34 mouse cellular contexts compared by ENCODE assay signal in the genomic region with DNA sequence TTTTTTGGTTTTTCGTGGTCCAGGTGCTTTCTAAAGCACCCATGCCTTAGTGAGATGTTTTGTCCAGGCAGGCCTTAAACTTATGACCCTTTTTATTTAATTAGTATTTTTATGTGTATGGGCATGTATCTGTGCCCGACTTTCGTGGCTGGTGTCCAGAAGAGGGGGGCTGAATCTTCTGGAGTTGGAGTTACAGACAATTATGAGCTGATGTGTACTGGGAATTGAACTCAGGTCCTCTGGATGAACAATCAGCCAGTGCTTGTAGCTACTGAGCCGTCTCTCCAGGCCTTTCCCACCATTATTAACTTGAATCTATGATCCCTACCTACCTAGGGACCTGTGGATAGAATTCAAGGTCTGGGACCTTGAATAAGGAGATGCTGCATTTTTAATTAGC. TPM values are rescaled to one million over a fixed set of nuclear protein-coding genes. Genes with fewer than 3 reads are reported as not detected.
"Had no signal": no experiment of that assay in that cellular context is flagged by ENCODE, and none has a peak within 500 bp of the region (broad histone marks: within the 10 kb centered on the region; RNA-seq: fewer than 3 reads in every experiment).

No protein-coding gene starts in this region.

- ATAC-seq: forebrain, postnatal 0 days; hindbrain, embryonic 16.5 days; inflammation-experienced regulatory T-cells, adult 6 months; intestine, embryonic 15.5 days had no signal

- H3K9me3 ChIP-seq: heart, embryonic 10.5 days; heart, embryonic 12.5 days; hindbrain, embryonic 10.5 days; hindbrain, embryonic 12.5 days; intestine, embryonic 15.5 days; kidney, embryonic 15.5 days; limb, embryonic 13.5 days; limb, embryonic 15.5 days had no signal

- H3K4me3 ChIP-seq: gastrocnemius, adult 2 months; heart, adult 2 months; heart, embryonic 10.5 days; heart, embryonic 12.5 days; hindbrain, embryonic 12.5 days; intestine, embryonic 15.5 days; kidney, embryonic 15.5 days; limb, embryonic 13.5 days; limb, embryonic 15.5 days had no signal

- H3K27ac ChIP-seq: gastrocnemius, adult 2 months; heart, adult 2 months; heart, embryonic 10.5 days; hindbrain, embryonic 10.5 days; hindbrain, embryonic 12.5 days; hindbrain, embryonic 14.5 days; intestine, embryonic 15.5 days; kidney, embryonic 15.5 days; kidney, postnatal 0 days; limb, embryonic 13.5 days; limb, embryonic 15.5 days had no signal

- H3K36me3 ChIP-seq: heart, embryonic 10.5 days; heart, embryonic 12.5 days; hindbrain, embryonic 10.5 days; hindbrain, embryonic 12.5 days; intestine, embryonic 15.5 days; kidney, embryonic 15.5 days; limb, embryonic 13.5 days; limb, embryonic 15.5 days had no signal

- H3K9ac ChIP-seq: forebrain, postnatal 0 days; heart, embryonic 12.5 days; hindbrain, embryonic 12.5 days; hindbrain, embryonic 14.5 days; intestine, embryonic 15.5 days; kidney, embryonic 15.5 days; limb, embryonic 13.5 days; limb, embryonic 15.5 days had no signal

- DNase-seq: forebrain, postnatal 0 days; gastrocnemius, adult 2 months; gastrocnemius, postnatal 10 days; gastrocnemius, postnatal 25 days; heart, adult 2 months; heart, postnatal 10 days; heart, postnatal 4 days; kidney, adult 11 months; kidney, adult 2 months; kidney, adult 9 months; kidney, postnatal 14 days; kidney, postnatal 36 days; layer of hippocampus, adult 9-11 months; layer of hippocampus, postnatal 36 days; left cerebral cortex, postnatal 4 days had no signal

- H3K4me2 ChIP-seq: heart, embryonic 12.5 days; hindbrain, embryonic 12.5 days; intestine, embryonic 15.5 days; kidney, embryonic 15.5 days; limb, embryonic 13.5 days; limb, embryonic 15.5 days had no signal

RNA-seq across cellular contexts. Expression of gene Tal2, which starts 1.9 kb away (rescaled TPM):
- total RNA-seq: granulocyte monocyte progenitor cell, adult 5-6 weeks; layer of hippocampus, adult 18-20 months; layer of hippocampus, postnatal 14 days; left cerebral cortex, postnatal 25 days had no signal
- polyA plus RNA-seq: heart, embryonic 16.5 days; inflammation-experienced regulatory T-cells, adult 6 months; large intestine, adult 2 months; liver, adult 2 months had no signal
